Mouse (Mus musculus) urinary bladder, postnatal 4 days (tissue): ENCODE measurements around the gene Nppc.
A peak's percentile ranks its signal among the peaks of the same experiment; 100 is the strongest.

Experiments used
- DNase-seq, 2 experiments: peaks; one replicate each; pipeline ENCODE4 v3.0.0; 2021 to 2022; ENCODE audit warnings: low spot score in 2 of 2

Nppc gene

DNA sequence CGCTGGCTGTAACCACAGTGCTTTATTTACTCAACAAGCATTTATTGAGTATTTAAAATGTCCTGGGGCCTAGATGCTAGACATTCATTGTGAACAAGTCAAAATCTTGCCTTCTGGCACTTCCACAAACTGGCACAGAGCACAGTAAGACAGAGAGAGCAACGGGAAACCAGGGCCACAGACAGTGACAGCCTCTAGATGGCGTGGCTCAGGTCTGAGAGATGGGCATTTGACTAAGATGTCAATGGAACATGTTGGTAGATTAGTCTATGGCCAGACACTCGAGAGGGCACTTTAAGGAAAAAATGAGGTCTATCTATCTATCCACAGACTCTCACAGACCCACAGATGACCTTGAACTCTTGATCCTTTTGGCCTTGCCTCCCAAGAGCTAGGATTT, 17.7 kb downstream of the Nppc start:
- DNase-seq: no peak

GRCm38 (mm10) chr1:86650272-86650671, 20.1 kb downstream of the Nppc start:
- DNase-seq: peak in 1 of 2 experiments; percentile 72

DNA sequence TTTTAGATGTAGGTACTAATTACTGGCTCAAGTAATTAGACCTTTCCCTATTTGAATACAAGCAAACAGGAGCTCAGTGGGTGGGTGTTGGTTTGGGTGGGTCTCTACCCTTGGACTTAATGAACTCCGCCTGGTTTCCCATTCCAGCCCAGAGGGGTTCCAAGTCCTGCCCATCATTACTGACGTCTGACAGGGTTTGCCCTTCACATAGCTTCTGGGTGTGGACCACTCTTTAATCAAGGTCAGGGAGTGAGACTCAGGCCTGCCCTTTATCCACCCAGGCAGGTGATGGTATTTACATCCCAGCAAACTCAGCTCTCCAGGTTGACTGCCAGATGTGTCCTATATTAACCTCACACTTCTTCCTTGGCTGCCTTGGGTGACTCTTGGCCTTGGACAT, 22.9 kb downstream of the Nppc start:
- no peak for DNase-seq

GRCm38 (mm10) chr1:86643101-86643809, 27.1 kb downstream of the Nppc start:
- DNase-seq: no peak

DNA sequence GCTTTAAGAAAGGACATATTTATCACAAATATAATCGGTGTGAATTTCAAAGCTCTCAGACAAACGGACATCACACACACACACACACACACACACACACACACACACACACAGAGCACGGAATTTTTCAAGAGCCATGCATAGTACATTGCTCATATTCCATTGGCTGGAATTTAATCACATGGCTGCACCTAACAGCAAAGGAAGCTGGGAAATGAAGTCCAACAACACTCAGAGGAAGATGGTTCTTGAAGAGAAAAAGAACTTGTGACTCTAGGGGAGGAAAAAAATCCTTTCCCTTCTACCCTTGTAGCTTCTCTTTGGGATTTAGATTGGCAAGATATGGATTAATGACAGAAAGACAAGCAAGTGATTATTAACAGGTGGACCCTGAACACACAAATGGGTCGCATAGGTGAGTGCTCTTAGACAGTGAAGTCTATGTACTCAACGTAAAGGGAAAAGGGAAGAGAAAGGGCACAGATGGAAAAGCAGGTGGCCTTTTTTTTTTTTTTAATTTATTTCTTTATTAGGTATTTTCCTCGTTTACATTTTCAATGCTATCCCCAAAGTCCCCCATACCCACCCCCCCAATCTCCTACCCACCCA, 35.5 kb downstream of the Nppc start:
- no peak for DNase-seq

- no peak for DNase-seq
Observed at GRCm38 (mm10) chr1:86633840-86634750, 36.3 kb downstream of the Nppc start.

DNA sequence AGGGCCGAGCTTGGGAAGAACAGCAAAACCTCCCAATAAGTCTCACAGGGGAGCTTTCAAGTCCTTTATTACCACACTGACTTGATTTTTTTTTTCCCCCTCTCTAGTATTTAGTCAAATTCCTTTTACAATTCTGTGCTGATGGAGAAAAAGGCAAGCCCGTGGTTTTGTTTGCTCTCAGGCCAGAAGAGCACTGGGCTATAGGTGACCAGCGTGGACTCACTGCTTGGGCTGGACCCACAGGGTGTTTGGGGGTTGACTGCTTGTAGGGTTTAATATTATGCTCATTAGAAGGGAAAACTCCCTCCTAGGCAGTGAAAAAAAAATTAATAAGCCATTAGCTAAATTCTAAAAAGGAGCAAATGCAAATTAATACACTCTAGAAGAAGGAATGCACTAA, 36.9 kb downstream of the Nppc start:
- DNase-seq: no peak

GRCm38 (mm10) chr1:86632732-86633380, 37.5 kb downstream of the Nppc start:
- DNase-seq: no peak

DNA sequence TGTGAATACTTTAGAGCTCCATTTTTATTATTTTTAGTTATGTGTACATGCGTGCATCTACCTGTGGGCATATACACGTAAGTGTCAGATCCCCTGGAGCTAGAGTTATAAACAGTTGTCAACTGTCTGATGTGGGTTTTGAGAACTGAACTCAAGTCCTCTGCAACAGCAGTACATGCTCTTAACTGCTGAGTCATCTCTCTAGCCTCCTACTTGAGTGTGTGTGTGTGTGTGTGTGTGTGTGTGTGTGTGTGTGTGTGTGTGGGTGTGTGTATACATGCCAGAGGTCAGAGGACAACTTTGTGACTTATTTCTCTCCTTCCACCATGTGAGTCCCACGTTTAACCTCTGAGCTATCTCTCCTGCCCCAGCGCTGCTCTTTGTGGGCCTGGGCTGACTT, 39.8 kb downstream of the Nppc start:
- no peak for DNase-seq

DNA sequence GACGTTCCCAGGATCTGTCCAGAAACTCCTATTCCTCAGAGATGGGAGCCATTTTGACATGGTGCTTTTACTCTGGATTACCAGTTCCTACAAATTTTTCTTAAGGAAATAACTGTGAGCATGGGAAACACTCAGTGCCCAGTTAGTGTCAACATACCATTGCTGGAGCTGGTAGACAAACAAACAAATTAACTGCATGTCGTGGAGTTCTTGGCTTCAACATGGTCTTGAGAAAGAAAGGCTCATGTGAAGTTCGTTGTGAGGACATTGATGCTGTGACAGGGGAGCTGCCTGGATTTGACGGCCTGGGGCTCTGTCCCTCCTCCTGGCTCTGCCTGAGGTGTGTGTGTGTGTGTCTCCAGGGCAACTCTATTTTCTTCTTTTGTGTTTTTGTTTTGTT, 40.4 kb downstream of the Nppc start:
- DNase-seq: no peak

DNA sequence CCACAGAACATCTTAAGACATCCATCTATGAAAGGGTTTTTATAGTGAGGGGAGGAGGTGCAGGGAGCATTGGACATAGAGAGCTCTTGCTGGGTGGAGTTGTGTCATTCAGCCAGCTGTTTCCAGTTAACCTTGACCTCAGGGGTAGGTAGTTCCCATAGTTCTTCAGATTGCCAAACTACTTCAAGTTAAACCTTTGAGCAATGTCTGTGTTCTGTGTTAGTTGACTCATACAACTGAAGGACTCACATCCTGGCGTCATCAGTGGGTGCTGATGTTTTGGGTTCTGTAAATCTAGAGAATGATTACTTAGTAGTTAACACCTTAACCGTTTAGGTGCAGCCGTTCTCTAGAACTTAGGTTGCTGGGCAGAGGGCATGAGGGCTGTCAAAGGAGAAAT, 42.1 kb downstream of the Nppc start:
- no peak for DNase-seq

- no peak for DNase-seq
Observed at GRCm38 (mm10) chr1:86623001-86624000, 47.1 kb downstream of the Nppc start.

DNA sequence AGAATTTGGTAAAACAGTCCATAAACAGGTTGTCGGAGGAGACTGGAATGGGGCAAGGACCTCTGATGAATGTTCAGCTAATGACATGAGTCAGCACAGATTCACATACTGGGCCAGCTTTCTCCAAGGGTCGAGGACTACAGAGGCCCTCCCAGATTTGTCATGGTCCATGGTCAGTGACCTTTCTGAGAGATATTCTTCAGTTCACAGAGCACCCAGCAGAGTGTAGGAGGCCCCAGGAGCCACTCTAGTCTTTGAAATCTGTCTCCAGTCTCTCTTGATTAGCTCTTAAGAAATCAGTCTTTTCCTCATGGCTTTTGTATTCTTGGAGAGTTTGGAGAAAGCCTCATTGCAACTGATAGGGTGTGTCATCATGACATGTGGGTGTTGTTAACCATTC, 48.1 kb downstream of the Nppc start:
- DNase-seq: no peak

DNA sequence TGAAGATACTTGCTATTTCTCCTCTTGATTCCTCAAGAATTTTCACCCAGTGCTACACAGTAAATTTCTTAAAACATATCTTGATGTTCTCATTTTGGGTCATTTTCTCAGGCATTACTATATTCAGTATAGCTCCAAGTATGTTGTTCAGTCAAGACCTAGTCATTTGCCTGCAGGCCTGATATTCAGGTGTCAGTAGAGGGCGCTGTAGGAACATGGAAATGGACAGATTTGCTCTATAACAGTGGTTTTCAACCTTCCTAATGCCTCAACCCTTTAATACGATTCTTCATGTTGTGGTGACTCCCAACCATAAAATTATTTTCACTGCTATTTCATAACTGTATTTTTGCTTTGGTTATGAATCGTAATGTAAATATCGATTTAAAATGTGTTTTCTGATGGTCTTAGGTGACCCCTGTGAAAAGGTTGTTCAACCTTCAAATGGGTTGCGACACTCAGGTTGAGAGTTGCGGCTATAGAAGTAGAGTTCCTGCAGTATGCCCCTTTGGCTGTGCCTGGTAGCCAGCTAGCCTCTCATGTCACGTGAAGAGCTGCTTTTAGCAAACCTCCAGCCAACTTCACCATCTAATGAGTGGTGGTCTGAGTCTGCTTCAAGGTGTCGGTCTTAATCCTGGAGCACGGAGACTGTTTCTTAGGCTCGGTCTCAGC, 51.8 kb downstream of the Nppc start:
- no peak for DNase-seq
